Mouse (Mus musculus): Measurements from ENCODE around the gene Pdcd6.

Gene Pdcd6

GRCm38 (mm10) chr13:74317170-74317849 lies at the start of gene Pdcd6:
Pdcd6 (minus strand) TSS chr13:74317580.
- in situ Hi-C loops (cut with MboI, MseI) = no loop called here

GRCm38 (mm10) chr13:74363859-74364235 lies 46.5 kb upstream of the Pdcd6 start, which contains the start of gene Lrrc14b:
Lrrc14b (minus strand) TSS chr13:74364005.
- in situ Hi-C loops (cut with MboI, MseI) = no loop called here

- in situ Hi-C loops (cut with MboI, MseI) = no loop called here
These were observed 45.9 kb upstream of the Pdcd6 start for GRCm38 (mm10) chr13:74363176-74363858.

- in situ Hi-C loops (cut with MboI, MseI) = no loop called here
These were observed 44.8 kb upstream of the Pdcd6 start for GRCm38 (mm10) chr13:74362218-74362617.

- in situ Hi-C loops (cut with MboI, MseI) = no loop called here
These were observed 39.1 kb upstream of the Pdcd6 start for GRCm38 (mm10) chr13:74356491-74356890.

GRCm38 (mm10) chr13:74350435-74350906 lies 33.1 kb upstream of the Pdcd6 start:
- in situ Hi-C loops (cut with MboI, MseI) = loop anchor here (5.0 kb wide), 1 partner anchor 172 kb away; no protein-coding TSS in a partner anchor

GRCm38 (mm10) chr13:74349566-74350434 lies 32.4 kb upstream of the Pdcd6 start, which contains the start of the genes Sdha and Ccdc127:
Sdha (minus strand) TSS chr13:74350280.
Ccdc127 (plus strand) TSS chr13:74350309.
- in situ Hi-C loops (cut with MboI, MseI) = loop anchor here (5.0 kb wide), 1 partner anchor 173 kb away; no protein-coding TSS in a partner anchor

- in situ Hi-C loops (cut with MboI, MseI) = no loop called here
These were observed 23.7 kb upstream of the Pdcd6 start for GRCm38 (mm10) chr13:74341036-74341435.

- in situ Hi-C loops (cut with MboI, MseI) = loop anchor here (10.0 kb wide), 1 partner anchor 155 kb away; no protein-coding TSS in a partner anchor
These were observed 11.9 kb upstream of the Pdcd6 start for GRCm38 (mm10) chr13:74329321-74329720.

GRCm38 (mm10) chr13:74316789-74317169 lies 601 bp downstream of the Pdcd6 start:
- in situ Hi-C loops (cut with MboI, MseI) = no loop called here

GRCm38 (mm10) chr13:74316386-74316785 lies 994 bp downstream of the Pdcd6 start:
- in situ Hi-C loops (cut with MboI, MseI) = no loop called here

GRCm38 (mm10) chr13:74314616-74315015 lies 2.8 kb downstream of the Pdcd6 start:
- in situ Hi-C loops (cut with MboI, MseI) = no loop called here

GRCm38 (mm10) chr13:74305780-74306179 lies 11.6 kb downstream of the Pdcd6 start:
- in situ Hi-C loops (cut with MboI, MseI) = no loop called here

- in situ Hi-C loops (cut with MboI, MseI) = no loop called here
These were observed 12.0 kb downstream of the Pdcd6 start for GRCm38 (mm10) chr13:74305380-74305779.

- in situ Hi-C loops (cut with MboI, MseI) = no loop called here
These were observed 15.0 kb downstream of the Pdcd6 start for GRCm38 (mm10) chr13:74302050-74303037.

GRCm38 (mm10) chr13:74301607-74301984 lies 15.8 kb downstream of the Pdcd6 start:
- in situ Hi-C loops (cut with MboI, MseI) = no loop called here

- in situ Hi-C loops (cut with MboI, MseI) = no loop called here
These were observed 16.3 kb downstream of the Pdcd6 start for GRCm38 (mm10) chr13:74300925-74301606.

GRCm38 (mm10) chr13:74296376-74296775 lies 21.0 kb downstream of the Pdcd6 start:
- in situ Hi-C loops (cut with MboI, MseI) = loop anchor here (25.0 kb wide), 1 partner anchor 184 kb away; the partner anchor contains the start of gene Slc9a3

GRCm38 (mm10) chr13:74292167-74292566 lies 25.2 kb downstream of the Pdcd6 start, which contains the start of gene Ahrr:
Ahrr (minus strand) TSS chr13:74292331.
- in situ Hi-C loops (cut with MboI, MseI) = loop anchor here (25.0 kb wide), 1 partner anchor 180 kb away; the partner anchor contains the start of gene Slc9a3

GRCm38 (mm10) chr13:74289646-74290045 lies 27.7 kb downstream of the Pdcd6 start:
- in situ Hi-C loops (cut with MboI, MseI) = loop anchor here (10.0 to 25.0 kb wide), 2 partner anchors 177 to 975 kb away; partner anchors contain the start of gene Slc9a3
